Mouse (Mus musculus) testis, adult 2 months (tissue): Measurements from ENCODE around the gene Sbno2.

Source experiments
- CTCF ChIP-seq: fragments of 200-500 bp; IDR thresholded peaks from 2 replicates; pipeline ENCODE4 v1.5.1; 2012; ENCODE audit warnings: low read depth, mild to moderate bottlenecking, inconsistent platforms, low read length, moderate library complexity; ENCODE audit not compliant: control insufficient read depth, insufficient read depth, insufficient replicate concordance
- POLR2A ChIP-seq: fragments of 200-500 bp; IDR thresholded peaks from 2 replicates; pipeline ENCODE4 v1.6.1; 2012; ENCODE audit warnings: low read depth, mild to moderate bottlenecking, inconsistent platforms, low read length, moderate library complexity; ENCODE audit not compliant: control insufficient read depth

- no peak for TF ChIP-seq POLR2A
- no peak for TF ChIP-seq CTCF
Observed at GRCm38 (mm10) chr10:80056976-80057682, 48.2 kb downstream of the Sbno2 start.
